Mouse (Mus musculus) embryo, embryonic 11.5 days (tissue): ENCODE measurements around the gene Prf1.

Source experiments
- DNase-seq: peaks from one replicate; pipeline ENCODE4 v3.0.0-alpha.2; 2012; ENCODE audit warnings: low read depth, low spot score

The Prf1 gene

DNA sequence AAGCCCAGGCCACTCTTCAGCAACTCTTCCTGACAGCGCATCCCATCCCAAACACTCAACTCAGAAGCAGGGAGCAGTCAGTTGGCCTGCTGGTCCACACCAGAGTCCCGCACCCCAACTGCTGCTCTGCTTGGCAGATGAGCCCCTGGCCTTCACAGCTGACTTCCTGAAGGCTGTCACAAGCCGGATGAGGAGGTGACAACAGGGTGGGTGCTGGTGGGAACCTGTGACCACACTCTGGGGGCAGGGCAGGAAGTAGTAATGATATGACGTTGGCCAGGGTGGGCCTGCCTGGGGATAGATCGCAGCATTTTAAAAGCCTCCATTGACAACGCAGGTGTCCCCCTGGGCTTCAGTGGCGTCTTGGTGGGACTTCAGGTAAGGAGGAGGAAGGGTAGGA lies at the start of gene Prf1:
Gene Prf1 (plus strand): TSS at position 357 of the 400 bp plus-strand sequence.
- no peak for DNase-seq

DNA sequence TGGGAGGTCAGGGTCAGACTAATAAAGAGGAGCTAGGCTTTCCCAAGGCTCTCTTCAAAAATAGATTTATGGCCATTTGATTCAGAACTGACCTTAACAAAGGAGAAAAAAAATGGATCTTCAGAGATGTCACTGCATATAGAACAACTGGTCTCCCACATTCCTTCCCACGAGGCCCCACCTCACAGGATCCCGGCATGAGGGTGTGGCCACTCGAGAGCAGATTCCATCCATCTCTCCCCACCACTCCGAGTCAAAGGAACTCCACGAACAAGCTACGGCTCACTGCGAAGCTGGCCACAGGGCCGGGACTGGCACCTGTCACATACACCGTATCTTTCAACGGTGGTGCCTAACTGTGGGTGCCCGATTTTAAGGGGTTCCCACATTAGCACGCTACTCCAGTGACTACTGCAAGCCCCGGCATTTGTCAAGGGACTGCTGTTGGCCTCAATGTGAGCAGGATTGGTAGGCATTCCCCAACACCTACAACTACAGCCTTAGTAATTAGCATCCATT lies 49.0 kb upstream of the Prf1 start:
- DNase-seq: no peak

DNA sequence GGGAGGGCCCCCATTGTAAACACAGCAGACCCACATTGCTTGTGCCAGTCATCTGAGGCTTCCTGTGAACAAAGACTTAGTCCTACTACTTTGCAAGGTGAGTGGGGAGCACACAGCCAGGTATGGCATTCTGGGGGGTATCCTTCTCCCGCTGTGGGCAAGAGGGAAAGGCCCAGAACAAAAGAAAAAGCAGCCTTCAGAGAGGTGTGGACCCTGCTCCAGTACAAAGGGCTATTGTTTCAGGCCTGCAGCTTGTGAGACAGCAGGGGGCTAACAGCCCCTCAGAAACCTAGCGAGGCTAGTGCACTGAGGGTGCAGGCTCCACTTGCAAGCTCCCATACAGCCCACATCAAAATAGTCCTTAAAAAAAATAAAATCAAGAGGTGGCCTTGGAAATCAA lies 47.7 kb upstream of the Prf1 start:
- no peak for DNase-seq

DNA sequence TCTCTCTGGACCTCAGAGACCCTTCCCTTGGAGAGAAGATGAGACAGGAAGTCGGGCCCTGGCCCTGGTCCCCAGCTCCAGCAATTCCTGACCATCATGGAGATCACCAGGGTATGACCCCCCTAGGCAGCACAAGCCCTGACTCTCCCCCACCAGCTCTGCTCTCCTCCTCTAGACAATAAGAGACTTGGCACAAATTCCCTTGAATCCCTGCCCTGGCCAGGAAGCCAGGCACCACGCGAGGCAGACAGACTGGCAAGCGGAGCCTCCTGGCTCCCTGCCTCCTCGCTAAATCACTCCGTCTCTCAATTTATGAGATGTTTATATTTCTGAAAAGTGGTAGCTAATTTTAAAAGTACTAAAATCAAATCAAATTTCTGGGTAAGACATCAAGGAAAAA lies 42.9 kb upstream of the Prf1 start:
- DNase-seq: no peak

DNA sequence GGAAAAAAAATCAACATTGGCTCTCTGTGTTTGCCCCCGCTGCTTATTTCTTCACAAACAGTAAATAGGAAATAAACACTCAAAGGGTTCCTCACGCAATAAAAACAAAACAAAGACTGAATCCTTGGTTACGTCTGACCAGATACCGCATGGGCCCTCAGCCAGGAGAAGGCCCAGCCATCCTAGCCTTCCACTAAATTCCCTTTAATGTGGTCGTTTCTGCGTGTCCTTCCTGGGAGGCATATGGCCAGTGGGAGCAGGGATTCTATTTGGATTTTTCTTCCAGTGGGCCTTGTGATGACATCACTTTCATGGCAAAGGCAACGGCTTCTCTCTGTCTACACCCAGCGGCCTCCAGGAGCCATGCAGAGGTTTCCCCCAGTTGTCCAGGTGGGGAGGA lies 42.4 kb upstream of the Prf1 start:
- no peak for DNase-seq

DNA sequence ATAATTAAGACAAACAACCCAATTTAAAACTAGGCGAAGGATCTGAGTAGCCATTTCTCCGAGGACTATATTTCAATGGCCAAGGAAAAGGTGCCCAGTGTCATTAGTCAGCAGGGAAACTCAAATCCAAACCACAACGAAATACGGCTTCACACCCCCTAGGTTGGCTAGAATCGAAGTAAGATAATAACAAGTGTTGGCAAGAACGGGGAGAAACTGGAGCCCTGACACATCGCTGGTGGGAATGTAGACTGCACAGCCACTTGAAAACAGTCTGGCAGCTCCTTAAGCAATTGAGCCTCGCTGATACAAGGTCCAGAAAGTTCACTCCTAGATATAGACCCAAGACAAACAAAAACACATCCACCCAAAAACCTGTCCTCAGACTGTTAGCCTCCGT lies 41.0 kb upstream of the Prf1 start:
- DNase-seq: no peak

DNA sequence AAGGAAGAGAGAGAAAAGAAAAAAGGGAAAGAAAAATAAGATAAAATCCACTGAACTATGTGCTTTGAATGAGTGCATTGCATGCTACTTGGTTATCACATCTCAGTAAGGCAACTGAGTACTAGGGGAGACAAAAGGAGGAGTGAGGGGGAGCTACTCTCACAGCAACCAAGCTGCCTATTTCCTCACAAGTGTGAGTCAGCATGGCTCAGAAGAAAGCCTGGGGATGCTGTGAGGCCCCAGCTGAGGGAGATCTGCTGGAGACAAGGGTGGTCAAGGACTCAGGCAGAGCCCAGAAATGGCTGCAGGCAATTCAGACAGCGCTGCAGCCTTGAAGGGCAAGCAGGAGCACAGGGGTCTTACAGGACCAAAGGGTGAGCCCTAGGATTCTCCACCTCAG lies 39.5 kb upstream of the Prf1 start:
- DNase-seq: no peak

DNA sequence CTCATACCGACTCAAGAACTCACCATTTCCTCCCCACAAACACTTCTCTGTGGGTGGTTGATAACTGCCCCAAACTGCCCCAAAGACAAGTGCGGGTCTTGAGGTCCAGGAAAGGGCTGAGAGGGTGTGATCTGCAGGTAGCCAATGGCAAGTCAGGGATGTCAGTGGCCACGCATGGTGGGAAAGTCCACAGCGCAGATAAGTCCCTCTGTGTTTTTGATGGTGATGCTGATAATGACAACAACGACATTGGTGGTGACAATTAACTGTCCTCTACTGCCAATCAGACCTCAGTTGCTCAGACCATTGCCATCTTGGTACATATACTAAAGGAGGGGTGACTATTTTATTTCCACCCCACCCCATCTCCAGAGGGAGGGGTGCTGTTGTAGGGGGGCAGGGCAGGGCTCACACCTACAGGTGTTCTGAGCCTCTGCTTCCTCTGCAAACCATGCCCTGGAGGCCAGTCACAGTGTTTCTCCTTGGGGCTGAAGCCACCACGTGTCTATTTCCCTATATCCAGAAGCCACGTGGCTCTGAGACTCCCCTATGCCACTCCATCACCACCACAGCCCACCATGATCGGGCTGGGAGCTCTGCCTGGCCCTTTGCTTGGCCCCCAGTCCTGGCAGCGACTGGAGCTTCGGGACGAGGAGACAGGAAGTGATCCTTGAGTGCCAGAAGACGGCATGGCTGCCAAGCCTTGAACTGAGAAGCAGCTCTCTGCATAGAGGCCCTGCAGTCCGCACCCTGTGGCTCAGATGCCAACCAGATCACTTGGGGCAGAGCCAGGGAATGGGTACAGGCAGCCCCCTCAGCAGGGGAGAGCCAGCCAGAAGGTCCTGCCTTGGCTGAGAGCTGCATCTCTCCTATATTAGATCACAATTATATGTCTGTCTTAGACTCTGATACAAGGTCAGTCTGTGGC lies 36.1 kb upstream of the Prf1 start:
- DNase-seq: no peak

DNA sequence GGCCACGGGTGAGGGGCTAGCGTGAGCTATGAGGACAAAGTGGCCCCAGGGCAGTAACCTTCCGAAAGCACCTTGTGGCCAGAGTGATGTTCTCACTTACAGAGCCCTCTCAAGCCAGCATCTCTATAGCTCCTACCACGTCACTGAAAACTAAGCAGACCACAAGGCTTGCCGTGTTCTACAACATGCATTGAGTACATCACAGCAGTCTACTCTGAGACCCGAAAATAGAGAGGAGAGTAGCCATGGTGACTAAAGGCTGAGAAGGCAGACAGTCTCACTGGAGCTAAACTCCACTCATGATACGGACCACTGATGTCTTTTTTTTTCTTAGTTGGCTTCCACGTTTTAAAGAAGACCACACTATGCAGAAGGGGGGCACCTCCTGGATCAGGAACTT lies 34.0 kb upstream of the Prf1 start:
- DNase-seq: no peak

DNA sequence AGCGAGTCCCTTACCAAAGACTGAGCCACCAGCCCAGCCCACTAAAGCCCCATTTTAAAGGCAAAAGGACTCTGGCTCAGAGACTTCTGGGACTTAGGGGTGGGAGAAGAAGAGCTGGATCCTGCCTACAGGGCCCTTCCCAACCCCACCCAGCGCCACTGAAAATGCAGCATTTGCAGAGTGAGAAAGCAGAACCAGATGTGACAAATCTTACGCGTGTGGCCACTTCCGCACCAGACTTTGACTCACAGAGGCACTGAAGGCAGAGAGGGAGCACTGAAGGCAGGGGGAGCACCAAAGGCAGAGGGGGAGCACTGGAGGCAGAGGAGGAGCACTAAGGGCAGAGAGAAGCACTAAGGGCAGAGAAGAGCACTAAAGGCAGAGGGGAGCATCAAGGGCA lies 30.3 kb upstream of the Prf1 start:
- no peak for DNase-seq

DNA sequence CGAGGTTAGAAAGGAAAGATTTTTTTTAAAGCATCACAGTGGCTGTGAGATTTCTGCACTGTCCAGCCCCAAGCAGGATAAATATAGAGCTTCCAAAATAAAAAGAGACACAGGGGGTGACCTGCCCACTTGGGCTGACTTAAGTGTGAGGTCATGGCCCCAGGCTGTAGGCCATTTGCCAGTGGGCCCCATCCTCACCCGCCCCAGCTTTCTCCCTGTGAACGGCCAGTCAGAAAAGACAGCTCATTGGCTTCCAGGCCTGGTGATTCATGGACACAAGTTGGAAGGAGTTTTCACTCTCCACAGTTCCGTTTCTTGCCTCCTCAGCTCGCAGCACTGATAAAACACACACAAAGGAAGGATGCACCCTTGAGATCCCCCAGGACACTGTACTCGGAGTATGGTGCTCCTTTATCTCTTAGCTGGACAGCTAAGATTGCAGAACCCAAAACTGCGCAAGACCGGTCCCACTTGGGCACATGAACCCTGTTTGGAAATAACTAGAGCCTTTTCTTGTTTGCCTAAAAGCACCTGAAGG lies 25.5 kb upstream of the Prf1 start:
- no peak for DNase-seq

DNA sequence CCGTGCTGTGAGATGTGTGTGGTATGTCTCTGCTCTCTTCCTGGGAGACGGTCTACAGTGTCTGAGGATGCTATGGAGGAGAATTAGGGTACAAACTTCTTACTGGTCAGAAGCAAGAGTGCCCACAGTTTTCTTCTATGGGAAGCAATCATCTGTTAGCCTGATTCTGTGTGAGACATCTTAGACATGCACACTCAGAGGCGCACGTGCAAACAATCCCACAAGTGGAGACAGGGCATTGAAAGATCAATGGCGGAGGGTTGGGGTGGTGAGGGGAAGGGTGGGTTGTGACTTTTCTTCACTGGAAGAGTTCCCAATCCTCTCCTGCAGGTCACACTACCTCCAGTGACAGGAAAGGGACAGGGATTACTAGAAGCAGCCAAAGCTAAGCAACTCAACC lies 25.0 kb upstream of the Prf1 start:
- no peak for DNase-seq

DNA sequence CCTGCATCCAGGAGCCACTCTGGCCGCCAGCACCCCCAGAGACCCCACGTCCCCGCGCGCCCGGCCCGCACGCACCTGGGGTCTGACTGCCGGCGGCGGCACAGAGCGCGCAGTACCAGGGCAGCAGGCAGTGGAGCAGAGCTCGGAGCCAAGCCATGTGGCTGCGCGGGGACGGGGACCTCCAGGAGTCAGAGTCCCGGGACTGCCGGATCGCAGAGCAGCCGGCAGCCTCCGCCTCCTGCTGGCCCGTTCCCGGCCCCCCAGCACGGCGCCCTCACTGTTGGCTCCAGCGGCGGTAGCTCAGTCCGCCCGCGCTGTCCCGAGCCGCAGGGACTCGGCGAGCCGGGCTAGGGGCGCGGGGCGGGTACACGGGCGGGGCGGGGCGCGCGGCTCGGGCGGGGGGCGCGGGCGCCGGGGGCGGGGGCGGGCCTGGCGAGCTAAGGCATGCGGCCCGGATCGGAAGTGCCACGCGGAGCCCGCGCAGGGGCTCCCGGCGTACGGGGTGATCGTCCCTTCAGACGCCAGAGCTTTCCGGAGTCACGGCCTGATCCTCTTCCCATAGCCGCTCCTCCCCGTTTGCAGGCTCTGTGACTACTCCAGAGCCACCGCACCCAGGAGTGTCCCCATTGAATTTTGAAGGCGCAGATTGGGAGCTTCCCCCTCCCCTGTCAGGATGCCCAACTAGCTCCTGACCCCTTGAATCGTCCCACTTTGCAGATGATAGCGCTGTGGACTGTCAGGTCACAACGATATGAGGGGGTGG lies 24.4 kb upstream of the Prf1 start, which contains the start of gene Adamts14:
Gene Adamts14 (minus strand): TSS at position 358 of the 763 bp plus-strand sequence.
- DNase-seq: no peak

DNA sequence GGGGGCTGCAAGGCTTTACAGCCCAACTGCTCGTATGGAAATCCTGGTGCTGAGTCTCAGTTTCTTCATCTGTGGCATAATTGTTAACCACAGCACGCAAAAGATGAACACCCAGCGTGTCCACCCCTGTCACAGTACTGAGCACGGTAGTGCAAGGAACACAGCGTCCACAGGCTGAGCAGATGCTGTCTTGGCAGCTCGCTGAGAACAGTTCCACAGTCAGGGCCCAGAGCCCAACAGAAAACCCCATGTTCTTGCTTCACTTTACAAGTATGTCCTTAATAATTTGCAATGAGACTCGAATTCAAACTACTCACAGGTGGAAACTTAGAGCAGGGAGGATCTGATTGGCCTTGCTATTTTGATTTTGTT lies 23.8 kb upstream of the Prf1 start:
- DNase-seq: no peak

DNA sequence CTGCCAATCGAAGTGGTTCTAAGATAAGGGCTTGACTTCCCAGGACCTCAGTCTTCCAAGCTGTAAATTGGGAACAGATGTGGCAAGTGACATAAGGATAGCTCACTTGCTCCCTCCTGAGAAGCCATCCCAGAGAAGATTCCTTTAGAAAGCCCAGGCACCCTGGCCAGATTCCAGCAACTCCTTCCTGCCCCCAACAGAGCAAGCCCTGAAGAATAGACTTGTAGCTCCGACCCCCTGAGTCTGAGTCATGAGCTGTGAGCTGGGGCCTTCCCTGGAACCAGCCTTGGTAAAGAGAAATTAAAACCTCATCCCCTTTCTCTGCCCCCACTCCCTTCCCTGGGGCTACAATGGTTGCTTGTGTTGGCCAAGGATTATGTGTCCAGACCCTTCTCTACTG lies 23.1 kb upstream of the Prf1 start:
- no peak for DNase-seq

DNA sequence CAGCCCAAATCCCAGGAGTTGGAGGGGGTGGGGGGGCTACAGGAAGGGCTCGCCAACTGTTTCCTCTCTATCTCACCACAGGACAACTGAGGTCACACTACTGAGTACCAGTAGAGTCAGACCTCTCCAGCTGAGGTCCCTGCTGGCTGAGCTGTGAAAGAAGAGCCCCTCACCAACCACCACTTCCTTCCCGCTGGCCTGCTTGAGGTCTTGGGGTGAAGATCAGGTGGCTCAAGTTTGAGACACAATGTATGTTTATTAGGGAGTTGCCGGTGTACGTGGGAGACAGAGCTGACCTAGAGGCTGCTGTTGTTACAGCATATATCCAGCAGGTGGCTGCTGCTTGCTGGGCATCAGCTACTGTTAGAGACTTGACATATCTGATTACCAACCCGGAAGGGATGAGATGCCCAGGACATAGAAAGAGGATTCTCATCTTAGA lies 21.9 kb upstream of the Prf1 start:
- DNase-seq: no peak

DNA sequence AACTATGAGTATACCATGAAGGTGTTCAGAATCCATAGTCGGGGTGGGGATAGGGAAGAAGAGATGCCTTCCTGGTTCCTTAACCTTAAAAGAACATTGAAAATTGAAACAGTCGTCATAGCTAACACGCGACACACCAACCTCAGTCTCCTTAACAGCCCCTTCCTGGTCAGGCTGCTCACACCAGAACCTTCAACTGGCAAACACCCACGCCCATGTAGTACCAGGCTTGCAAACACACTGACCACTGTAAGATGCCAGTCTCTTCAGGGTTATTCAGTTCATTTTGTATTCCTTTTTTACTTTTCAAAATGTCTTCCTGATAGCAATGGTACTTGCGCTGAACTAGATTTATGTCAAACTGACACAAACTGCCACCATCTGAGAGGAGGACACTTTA lies 20.6 kb upstream of the Prf1 start:
- DNase-seq: no peak

DNA sequence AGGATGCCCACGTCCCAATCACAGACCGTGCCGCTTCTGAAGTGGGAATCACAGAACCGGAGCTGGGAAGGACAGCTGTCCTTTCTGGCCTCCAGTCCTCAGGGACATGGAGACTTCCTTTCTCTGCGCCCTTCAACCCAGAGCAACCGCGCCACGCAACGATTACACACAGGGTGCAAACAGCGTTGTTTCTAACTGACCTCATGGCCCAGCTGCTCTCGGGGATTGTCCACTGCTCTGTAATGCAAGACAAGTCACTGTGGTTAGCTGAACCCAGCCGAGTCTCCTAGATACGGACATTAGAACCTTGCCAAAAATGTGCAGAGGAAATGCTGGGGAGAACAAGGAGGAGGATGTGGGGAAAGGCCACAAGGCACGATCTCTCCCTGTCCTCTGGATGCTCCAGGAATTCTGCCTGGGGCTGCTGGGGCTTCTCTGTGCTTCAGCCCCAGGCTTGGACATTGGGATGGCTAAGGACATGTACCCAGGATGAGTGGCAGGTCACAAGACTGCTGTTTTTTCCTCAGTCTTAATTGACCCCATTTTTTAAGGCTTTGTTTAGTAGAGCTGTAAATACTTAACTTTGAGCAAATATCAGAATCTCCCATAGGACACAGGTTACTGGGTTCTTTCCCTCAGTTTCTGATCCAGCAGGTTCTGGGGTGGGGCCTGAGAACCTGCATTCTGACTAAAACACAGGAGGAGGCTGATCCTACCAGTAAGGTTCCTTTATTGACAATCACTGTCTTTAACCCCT lies 19.5 kb upstream of the Prf1 start:
- DNase-seq: no peak

DNA sequence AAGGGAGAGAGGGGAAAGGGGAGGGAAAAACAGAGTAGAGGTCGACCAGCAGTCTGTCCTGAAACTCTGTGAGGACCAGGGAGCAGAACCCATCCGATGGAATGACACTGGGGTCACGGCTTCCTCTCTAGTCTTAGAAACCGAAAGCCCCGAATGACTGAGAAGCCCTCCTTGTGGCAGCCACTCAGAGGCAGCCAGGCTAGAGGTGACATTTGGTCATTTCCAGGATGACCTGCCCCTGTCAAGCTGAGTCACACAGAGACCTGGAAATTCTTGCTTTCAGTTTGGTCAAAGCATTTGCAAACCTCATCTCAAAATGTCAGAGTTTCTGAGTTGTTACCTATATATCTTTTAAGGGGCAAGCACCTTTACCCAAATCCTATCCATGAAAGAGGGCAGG lies 16.5 kb upstream of the Prf1 start:
- no peak for DNase-seq

DNA sequence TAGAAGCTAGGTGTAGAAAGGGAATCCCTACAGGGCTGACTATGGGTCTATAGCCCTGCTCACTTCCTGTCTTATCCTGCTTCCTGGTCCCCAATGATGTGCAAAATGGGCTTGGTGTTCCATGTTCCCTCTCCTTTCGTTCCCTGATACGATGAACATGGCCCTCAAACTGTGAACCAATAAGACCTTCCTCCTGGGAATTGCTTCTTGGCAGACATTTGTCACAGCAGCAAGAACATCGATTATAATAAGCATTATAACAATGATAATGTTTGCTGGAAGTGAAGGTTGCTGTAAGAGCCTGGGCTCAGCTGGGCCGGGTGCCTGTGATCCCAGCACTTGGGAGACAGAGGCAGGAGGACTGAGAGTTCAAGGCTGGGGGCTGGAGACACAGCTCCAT lies 13.3 kb upstream of the Prf1 start:
- DNase-seq: no peak

DNA sequence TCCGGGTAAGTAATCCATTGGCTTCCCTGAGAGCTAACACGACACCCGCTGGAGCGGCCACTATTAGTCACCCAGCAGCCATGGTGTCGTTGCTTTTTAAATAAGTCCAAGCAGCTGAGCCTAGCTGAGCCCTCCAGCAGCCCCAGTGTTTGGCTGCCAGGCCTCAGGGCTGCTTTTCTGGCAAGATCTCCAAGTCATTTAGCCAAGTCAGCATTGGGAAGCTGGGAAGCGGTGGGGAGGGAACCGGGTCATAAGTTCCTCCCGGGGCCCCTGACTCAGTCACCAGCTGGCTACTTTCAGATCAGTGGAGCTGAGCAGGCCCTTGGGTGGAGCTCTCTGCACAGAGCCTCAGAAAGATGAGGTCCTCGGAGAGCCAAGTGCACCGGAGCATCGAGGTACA lies 12.4 kb upstream of the Prf1 start:
- DNase-seq: no peak

DNA sequence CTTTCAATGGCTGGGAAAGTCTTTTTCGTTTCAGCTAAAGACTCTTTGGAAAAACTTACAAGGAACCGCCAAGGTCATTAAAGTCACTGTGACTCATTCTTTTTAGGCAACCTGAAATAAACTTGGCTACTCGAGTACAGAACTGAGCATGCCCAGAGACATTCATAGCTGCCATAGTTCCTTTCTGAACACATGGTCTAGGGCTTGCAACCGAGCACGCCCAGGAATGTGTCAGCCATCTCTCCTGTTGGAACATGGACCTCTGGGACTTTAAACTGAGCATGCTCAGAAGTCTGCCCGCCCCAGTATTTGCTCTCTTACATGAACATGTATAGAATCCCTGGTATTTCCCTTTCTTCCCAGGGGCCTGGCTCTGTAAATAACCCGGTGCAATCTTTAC lies 11.4 kb upstream of the Prf1 start:
- no peak for DNase-seq
